Mouse (Mus musculus) kidney, adult 18-20 months (tissue): ENCODE measurements around the gene Tubgcp6.
A peak's percentile ranks its signal among the peaks of the same experiment; 100 is the strongest.

Experiments used
- DNase-seq: peaks from one replicate; pipeline ENCODE4 v3.0.0; 2021

Gene Tubgcp6

GRCm38 (mm10) chr15:89062518-89062910 is 60.4 kb downstream of the Tubgcp6 start:
- no peak for DNase-seq

- DNase-seq: no peak
These were observed 61.0 kb downstream of the Tubgcp6 start for GRCm38 (mm10) chr15:89061761-89062517.

- no peak for DNase-seq
These were observed 62.0 kb downstream of the Tubgcp6 start for GRCm38 (mm10) chr15:89060811-89061460.

- peak; percentile 24 for DNase-seq
These were observed 62.8 kb downstream of the Tubgcp6 start for GRCm38 (mm10) chr15:89060032-89060681.

GRCm38 (mm10) chr15:89059161-89059931 is 63.6 kb downstream of the Tubgcp6 start, which contains the start of gene Panx2:
Gene Panx2, plus strand, starts transcription at chr15:89059734.
- no peak for DNase-seq

- DNase-seq: peak; percentile 1
These were observed 64.2 kb downstream of the Tubgcp6 start for GRCm38 (mm10) chr15:89058736-89059135.

GRCm38 (mm10) chr15:89054666-89055065 is 68.2 kb downstream of the Tubgcp6 start:
- DNase-seq: no peak
